Mouse (Mus musculus): ENCODE data around the gene Gm45021.
"Not testable (repeated sequence)": the region's sequence is repeated elsewhere in the genome, so short reads cannot be mapped to it uniquely, and the experiment has no call there.

Gm45021 gene

GRCm38 (mm10) chr6:48620031-48620430, 30.6 kb downstream of the Gm45021 start:
- no peak for DNase-seq

- not testable (repeated sequence) for DNase-seq
Measured at GRCm38 (mm10) chr6:48622186-48622843, 32.9 kb downstream of the Gm45021 start.

DNA sequence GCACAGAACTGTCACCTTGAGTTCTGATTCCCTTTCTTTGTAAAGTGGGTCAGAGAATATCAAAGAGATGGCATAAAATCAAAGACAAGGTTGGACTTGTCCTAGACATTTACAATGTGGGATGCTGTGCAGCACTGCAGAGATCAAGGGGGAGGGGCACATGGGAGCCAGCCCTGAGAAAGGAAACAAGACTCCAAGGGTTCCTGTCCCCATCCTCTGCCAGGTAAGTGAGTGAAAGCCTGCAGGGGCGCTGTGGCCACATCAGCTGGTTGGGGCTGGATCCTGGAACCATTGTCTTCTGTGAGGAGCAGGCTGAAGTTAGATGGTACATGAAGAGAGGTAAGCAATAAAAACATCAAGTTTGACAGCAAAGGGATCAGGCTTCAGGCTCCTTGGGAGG, 34.0 kb downstream of the Gm45021 start:
- DNase-seq: no peak

GRCm38 (mm10) chr6:48626464-48626863, 37.1 kb downstream of the Gm45021 start, which contains the start of gene AI854703:
AI854703 (plus strand) TSS chr6:48626764.
- DNase-seq: no peak

GRCm38 (mm10) chr6:48626984-48627383, 37.6 kb downstream of the Gm45021 start:
- DNase-seq: peak; percentile 56 to 63

- peak in 1 of 2 experiments; percentile 24 for DNase-seq
Measured at GRCm38 (mm10) chr6:48627511-48627924, 38.1 kb downstream of the Gm45021 start.

DNA sequence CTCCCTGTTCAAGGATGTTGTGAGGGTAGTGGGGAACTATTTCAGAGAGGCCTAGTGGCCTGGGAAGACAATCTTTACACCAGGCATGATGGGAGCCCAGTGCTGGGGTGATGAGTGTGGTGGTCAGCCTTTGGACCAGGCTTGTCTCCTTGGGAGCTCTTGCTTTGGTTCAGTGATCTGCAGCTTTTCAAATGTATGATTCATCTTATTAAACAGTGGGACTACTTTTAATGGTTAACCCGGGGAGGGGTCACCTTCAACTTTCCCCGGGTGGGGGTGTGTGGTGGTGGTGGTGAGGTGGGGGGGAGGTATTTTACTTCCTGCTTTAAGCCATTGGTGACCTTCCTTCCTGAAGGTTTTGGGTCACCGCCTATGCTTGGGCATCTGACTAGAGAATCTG, 39.0 kb downstream of the Gm45021 start:
- DNase-seq: no peak

DNA sequence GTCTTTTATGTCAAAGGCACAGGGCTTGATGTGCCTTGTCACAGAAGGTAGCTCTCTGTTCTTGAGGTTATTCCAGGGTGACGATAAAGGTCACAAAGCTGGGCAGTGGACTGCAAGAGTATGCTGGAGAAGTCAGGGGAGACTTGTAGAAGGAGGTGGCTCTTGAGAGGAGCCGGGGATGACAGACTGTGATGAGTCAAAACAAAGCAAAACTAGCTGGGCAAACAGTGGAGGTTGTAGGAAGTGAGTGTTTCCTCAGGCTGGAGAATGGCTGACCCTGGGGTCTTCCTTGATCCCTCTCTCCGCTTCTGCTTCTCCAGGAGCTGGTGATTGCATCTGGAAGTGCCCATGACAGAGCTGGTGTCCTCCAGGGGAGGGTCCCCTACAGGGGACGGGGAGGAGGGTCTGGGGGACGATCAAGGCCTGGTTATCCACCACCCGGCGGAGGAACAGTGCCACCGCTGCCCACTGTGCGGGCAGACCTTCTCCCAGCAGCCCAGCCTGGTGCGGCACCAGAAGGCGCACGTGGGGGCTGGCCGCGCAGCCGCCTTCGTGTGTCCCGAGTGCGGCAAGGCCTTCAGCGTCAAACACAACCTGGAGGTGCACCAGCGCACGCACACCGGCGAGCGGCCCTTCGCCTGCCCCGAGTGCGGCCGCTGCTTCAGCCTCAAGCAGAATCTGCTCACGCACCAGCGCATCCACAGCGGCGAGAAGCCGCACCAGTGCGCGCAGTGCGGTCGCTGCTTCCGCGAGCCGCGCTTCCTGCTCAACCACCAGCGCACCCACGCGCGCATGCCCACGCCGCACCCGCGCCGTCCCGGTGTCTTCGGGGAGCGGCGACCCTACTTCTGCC, 39.6 kb downstream of the Gm45021 start:
- DNase-seq: peak; percentile 54 to 63

DNA sequence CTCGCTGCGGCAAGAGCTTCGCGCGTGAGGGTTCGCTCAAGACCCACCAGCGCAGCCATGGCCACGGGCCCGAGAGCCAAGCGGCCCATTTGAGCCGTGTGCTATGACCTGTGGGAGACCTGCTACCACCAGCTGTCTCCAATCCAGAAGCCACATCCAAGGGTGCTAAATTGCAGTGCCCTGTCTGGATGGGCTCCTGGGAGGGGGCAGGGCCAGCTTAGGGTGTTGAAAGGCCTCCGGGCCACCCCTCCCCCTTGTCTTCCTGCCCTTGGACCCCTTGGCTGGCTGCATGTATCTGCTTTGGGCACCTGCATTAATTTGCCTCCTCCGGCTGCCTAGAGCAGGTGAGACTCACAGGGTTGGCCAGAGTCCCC, 40.2 kb downstream of the Gm45021 start:
- DNase-seq: no peak

DNA sequence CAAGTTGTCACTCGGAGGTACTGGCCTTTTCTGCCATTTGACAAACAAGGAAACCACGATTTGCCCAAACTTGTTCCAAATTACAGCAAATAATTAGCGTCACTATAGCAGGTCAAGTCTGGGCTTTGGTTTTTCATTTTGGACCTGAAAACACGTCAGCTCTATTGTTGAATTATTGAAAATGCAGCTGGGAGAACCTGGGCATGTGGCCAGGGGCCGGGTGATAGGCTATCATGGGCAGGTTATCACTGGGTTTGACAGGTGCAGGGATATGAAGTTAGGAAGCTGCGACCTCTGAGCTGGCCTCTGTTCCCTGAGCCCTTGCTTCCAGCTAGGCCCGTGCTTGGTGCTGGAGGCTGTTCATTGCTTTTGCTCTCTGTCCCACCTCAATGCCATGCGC, 41.4 kb downstream of the Gm45021 start:
- no peak for DNase-seq

DNA sequence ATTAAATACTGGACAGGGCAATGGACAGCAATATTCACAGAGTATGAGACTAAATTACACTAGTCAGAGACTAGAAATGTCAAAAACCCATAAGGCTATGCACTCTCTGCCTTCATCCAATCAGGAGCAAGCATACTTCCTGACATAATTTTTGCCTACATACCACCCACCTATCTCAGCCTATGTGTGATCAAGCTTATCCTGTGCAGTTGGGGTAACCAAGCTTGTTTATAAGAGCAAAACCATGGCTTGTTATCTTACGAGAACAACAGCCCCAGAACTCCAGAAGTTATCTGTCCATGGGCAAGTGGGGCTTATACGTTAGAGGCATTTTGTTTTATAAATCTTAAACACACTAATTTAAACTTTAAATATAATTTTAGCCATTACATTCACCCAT, 45.7 kb downstream of the Gm45021 start:
- no peak for DNase-seq

DNA sequence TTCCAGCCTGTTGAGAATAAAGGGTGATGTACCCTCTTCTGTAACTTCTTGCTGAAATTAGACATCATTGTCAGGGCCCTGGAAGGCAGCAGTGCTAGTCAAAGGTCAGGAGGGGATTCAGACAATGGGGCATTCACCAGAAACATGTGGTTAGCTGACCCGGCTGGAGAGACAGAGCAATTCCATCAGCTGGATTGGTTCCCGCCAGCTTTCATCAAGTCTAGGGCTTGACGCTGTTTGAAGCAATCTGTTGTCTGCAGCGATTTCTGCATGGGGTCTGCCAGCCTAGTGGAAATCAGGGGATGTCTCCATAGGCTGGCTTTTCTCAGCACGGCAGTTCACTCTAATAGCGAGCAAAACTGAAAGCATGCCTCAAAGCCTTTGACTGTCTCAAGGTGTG, 47.1 kb downstream of the Gm45021 start:
- no peak for DNase-seq

- no peak for DNase-seq
Measured at GRCm38 (mm10) chr6:48637811-48638500, 48.5 kb downstream of the Gm45021 start.

DNA sequence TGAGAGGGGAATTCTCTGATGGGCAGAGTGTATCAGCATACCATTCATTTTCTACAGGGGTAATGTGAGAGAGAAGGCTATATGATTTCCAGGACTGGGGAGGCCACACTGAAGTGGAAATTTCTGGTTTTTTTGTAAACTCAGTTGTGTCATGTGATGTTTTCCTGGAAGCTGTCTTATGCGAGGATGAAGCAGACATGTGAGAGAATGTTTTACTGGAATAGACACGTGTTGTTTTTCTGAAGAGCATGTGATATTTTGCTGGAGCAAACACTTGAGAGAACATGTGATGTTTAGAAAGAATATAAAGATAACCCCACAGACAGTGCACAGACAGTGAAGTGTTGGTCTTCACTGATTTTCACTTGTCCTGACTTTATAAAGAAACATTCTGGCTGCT, 49.1 kb downstream of the Gm45021 start:
- no peak for DNase-seq

GRCm38 (mm10) chr6:48641391-48641790, 52.0 kb downstream of the Gm45021 start:
- DNase-seq: no peak

DNA sequence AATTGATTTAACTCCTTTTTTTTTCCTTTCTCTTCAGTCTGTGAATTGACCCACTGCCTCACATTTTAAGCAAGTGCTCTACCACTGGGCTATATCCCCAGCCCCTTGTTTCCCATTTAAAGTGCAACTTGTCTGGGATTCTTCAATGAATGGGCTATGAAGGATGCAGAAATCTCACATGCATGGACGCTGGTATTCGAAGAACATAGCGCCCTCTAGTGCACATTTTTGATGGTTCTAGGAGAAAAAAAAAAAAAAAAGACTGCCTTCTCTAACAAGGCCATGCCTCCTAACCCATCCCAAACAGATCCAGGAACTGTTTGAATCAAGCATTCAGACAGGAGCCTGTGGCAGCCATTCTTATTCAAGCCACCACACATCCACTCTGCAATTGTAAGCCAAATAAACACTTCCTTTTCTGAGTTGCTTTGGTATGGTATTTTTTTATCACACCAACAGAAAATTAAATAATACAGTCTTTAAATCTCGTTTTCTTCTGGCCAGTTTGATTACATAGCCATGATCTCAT, 53.4 kb downstream of the Gm45021 start:
- DNase-seq: peak in 1 of 2 experiments; percentile 41

DNA sequence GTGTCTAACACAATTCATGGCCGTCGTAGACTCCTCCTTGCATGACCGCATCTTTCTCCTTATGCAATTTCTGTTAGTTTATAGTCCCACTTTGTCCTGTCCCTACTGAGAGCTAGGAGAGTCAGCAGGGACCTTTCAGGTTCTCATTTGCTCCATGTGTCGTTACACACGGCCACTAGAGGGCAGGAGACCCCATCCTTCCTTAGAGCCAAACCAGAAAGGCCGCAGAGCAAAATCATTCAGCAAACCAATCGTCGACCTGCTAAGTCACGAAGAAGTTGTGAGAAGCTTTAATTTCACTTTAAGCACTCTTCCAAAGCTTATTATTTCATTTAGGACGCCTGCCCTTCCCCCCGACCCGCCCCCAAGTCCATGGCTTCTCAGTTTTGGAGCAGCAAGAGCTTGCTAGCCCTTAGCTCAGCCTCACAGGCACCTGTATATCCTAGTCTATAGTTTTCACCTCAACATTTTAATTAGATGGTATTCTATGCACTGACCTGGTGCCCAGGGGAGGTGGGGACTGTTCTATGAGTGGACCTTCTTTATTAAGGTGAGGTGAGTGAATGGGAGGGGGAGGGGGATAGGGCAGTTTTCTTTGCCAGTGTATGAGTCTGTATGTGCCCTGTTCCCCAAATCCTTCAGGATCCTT, 56.4 kb downstream of the Gm45021 start:
- DNase-seq: peak; percentile 66

DNA sequence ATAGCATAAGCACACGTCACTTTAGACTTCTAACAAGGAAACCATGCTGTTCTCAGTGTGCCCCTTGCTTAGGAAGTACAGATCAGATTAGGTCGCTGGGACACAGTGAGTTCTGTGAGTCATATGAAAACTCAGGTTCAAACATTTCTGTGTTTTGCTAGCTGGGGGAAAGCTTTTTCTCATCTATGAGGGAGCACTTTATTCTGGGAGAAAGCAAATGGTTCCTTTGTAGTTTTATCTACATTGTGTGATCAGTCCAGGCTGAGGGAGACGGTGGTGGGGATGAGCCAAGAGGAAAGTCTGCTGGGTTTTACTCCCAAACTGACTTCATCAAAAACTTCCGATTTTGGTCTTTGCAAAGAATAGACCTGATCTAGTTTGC, 56.9 kb downstream of the Gm45021 start:
- DNase-seq: no peak

- no peak for DNase-seq
Measured at GRCm38 (mm10) chr6:48646995-48647394, 57.6 kb downstream of the Gm45021 start, which contains the start of gene Gimap8. Gimap8 (plus strand) TSS chr6:48647234.

DNA sequence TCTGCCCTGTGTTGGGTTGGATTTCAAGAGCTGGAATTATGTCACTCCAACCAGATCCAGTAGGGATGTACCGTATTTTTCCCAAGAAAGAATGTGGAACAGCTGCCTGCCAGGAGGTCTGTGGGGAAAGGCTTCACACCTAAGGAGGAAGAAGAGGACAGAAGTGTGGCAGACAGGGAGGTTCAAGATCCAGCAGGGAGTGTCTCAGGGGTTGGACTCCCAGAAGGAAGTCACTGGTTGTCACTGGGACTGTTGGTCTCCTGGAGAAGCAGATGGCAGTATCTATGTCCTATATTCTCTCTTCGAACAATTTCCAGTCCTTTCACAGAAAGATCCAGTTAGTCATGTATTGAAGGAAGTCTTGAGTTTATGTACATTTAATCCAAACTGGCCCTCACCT, 58.2 kb downstream of the Gm45021 start:
- DNase-seq: no peak

- no peak for DNase-seq
Measured at GRCm38 (mm10) chr6:48648779-48649178, 59.4 kb downstream of the Gm45021 start.

GRCm38 (mm10) chr6:48650041-48650440, 60.6 kb downstream of the Gm45021 start:
- no peak for DNase-seq

GRCm38 (mm10) chr6:48658721-48659120, 69.3 kb downstream of the Gm45021 start:
- no peak for DNase-seq
